Mouse (Mus musculus): Measurements from ENCODE around the gene Hspb6. TPM values are rescaled to one million over a fixed set of nuclear protein-coding genes. Genes with fewer than 3 reads are reported as not detected.
A peak's percentile ranks its signal among the peaks of the same experiment; 100 is the strongest.

Gene Hspb6
- total RNA-seq, 2 experiments from 2014 or later = 27.1 to 28.3 TPM

- DNase-seq = peak; percentile 41 to 58
Observed at GRCm38 (mm10) chr7:30587842-30588667, 36.1 kb downstream of the Hspb6 start.

DNA sequence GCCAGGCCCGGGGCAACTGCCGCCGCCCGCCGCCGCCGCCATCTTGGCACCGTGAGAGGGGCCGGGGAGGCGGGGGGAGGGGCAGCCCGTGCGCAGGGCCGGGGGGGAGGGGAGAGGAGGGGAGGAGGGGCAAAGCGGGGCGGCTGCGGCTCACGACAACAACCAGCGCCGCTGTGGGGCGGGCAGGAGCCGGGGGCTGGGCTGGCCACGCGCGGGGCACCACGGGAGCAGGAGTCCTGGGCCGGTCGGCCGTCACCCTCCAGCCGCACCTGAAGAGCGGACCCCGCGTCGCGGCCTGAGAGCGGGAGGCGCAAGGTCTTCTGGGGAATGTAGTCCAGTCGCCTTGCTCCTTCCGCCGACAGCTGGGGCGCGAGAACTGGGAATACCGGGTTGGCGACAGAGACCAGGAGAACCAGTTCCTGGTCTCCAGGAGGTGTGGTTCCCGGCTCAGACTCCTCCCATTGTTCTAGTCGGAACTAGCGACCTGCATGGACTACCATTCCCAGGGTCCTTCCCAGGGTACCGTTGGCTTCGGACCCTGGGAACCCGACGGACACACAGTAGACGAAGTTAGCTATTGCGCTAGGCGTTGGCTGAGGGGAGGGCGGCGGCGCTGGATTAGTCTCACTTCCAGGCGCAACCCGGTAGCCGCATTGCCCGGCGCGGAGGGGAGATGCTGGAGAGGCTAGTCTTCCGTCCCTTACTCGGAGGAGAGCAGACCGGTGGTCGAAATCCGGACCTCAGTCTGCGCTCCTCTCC lies 36.9 kb downstream of the Hspb6 start, which contains the start of gene Kmt2b:
Kmt2b (minus strand) TSS at position 51 of the 759 bp plus-strand sequence.
- peak; percentile 98 for DNase-seq

- peak; percentile 84 to 89 for DNase-seq
Observed at GRCm38 (mm10) chr7:30589435-30590301, 37.7 kb downstream of the Hspb6 start.

DNA sequence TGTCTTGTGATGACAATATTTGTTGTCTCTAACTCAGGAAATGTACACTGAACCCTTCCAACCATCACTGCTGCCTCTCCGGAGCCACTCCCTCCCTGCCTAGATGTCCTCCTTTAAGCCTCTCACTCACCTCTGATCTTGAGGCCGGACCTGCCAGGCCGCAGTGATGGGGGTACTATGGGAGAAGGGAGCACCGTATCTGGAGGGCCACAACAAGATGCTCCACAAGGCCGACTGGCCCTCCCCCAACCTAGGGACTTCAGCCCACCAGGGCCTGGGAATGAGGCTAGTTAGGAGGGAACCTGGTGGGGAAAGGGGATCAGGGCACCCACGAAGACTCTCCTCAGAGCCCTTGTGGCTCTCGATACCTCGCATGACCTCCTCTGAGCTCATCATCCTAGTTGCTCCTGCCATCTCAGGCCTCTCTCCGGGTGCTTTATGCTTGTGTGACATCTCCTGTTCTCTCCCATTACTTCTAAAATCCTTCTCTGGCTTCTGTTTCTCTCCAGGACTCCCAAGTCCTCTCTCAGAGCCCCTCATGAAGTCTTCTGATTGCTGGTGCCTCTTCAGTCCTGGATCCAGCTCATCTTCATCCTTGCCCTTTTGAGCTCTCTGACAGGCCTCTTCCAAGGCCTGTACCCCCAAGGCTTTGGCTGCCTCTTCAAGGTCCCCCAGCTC lies 39.1 kb downstream of the Hspb6 start:
- no peak for DNase-seq

DNA sequence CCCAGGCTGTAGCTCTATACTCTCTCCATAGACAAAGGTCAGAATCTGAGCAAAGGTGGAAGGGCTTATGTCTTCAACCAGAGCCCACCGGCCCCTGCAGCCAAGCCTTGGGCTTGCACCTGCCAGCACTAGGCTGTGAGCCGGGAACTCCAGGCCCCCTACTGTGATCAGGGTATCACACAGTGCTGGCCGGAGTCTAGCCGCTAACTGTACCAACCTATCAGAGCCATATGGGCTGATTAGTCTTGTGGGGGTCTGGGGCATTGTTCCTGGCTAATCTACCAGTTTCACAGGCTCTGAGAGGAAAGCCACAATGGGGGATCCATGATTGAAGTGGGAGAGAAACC lies 39.6 kb downstream of the Hspb6 start:
- no peak for DNase-seq

DNA sequence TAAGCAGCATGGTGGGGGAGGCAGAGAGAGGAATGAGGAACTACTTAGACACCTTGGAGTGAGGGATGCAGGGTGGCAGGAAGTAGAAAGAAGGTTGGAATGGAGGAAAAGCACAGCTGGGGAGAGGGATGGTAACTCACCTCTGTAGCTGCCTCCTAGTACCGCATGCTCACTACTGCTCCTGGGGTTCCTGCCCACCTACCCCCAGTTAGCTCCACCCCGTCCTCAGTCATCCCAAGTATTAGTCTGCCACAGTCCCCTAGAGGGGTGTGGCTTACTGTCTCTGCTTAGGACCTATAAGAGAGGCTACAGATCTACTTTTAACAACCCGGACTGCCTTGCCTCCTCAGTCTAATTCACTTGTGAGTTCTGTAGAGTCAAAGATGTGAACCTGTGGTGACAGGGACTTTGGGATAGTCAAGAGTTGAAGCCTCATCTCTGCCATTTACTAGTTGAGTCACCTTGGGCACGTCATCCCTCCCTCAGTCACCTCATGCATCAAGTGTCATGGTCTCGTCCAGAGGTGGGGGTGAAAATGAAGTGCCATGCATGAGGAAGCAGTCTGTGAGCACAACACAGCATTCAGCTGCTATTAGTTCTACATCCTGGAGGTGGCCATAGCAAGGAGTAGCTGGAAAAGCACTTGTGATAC lies 40.9 kb downstream of the Hspb6 start:
- DNase-seq = no peak

- no peak for DNase-seq
Observed at GRCm38 (mm10) chr7:30593579-30594509, 41.9 kb downstream of the Hspb6 start.

DNA sequence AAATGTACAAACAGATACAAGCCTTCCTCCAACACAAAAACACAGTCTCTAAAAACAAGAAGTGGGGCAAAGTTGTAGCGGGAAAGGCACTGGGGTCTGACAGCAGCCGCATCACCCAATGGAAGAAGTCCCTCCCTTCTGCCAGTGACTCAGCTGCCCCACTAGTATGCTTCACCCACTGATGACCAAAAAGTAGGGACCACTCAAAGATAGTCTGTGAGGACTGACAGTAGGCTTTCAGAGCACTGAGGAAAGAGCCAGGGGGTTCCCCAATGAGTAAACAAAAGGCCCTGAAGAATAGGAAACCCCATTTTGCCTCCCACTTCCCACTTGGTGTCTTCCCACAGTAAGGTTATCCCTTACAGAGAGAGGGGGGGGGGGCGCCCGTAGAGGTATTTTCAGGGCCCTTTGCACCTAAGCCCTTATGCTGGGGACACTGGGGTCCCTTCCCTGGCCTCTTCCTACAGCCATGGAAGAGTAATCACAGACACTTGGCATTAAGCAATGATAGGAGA lies 42.6 kb downstream of the Hspb6 start:
- no peak for DNase-seq

DNA sequence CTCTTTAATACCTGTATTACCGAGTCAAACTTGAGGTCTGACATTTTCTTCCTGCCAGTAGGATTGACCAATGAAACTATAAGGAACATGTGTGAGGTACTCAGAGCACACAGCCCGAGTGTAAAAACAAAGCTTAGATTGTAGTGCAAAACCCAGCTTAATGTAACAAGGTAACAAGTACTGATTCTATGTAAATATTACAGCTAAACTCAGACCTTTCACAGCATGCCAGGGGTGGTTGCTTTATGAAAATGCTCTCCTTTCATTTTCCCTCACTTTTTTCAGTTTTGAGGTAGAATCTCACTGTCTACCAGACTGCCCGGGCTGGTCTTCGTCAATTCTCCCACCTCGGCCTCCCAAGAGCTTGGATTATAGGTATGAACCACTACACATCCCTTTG lies 44.1 kb downstream of the Hspb6 start:
- no peak for DNase-seq

DNA sequence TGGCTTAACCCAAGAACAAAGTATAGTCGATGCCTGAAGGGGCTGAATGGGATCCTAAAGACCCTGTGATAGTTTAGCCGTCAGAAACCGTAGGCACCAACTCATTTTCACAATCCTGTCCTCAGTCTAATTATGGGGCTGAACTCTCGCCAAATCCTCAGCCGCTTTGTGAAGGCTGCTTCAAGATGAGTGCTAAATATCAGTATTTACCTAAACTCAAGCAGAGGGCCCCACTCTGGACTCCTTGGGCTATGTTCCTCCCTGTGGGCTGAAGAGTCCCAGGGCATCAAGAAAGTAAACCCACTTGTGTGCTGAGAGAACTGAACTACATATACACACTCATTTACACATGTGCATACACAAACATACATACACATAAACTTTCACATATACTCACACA lies 44.8 kb downstream of the Hspb6 start:
- DNase-seq = no peak

DNA sequence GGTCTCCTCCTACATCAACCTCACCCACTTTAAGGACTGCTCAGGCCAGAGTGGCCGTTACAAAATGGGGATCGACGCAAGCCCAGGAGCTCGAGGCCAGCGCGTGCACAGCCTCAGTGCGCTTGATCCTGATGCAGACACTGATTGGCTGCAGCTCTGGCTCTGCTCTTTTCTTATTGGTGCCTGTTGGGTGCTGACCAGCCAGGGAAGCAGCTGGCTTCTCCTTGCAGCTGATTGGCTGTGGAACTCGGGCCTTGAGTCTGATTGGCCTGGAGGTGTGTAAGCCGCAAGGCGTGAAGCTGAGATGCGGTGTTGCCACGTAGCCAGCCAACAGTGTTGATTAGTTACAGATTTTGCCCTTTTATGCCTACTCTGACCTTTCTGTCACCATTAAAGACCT lies 46.8 kb downstream of the Hspb6 start, which contains the start of gene Zbtb32:
Zbtb32 (minus strand) TSS at position 124 of the 400 bp plus-strand sequence.
- no peak for DNase-seq

- peak; percentile 96 for DNase-seq
Observed at GRCm38 (mm10) chr7:30599933-30600353, 48.0 kb downstream of the Hspb6 start.

DNA sequence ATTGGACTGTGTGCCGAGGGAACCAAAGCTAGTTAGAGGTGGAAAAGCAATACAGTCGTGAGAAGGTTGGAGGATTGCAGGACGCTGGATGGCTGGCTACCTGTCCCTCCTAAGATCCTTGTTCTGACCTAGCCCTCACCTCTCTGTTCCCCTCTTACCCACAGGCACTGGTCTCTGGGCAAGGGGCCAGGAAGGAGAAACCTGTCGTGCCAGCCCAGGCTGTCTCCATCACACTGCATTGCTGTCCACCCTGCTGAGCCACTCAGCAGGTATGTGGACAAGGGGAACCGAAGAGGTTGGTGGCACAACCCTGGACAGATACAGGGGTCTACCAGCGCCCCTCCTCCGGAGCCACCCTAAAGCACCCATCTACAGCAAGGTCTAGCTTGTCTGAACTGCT lies 48.7 kb downstream of the Hspb6 start:
- no peak for DNase-seq

DNA sequence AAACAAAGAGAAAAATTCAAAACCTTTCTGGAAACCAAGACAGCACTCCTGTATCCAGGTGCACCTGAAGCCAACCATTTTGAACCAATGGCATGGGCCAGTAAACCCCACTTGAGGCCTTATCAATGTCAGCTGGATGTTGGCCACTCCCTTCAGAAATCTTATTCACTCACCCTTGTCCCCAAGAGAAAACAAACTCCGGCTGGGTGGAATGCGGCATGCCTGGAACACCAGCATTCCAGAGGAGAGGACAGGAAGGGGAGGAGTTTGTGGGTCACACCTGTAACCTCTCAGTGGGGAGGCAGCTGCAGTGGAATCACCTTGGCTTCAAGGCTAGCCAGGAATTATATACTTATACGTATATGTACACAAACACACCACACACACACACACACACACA lies 50.6 kb downstream of the Hspb6 start:
- DNase-seq = no peak

GRCm38 (mm10) chr7:30604424-30604823 lies 52.4 kb downstream of the Hspb6 start:
- no peak for DNase-seq

- DNase-seq = no peak
Observed at GRCm38 (mm10) chr7:30604944-30605343, 53.0 kb downstream of the Hspb6 start.

All from adrenal gland, postnatal 36 days (tissue).